Mouse (Mus musculus): ENCODE measurements around the gene Col1a1.

Col1a1 gene

GRCm38 (mm10) chr11:94936045-94936444, at the start of gene Col1a1:
TSS of gene Col1a1 (plus strand) at chr11:94936224.
- DNase-seq, result no peak

GRCm38 (mm10) chr11:94891155-94891554, 44.9 kb upstream of the Col1a1 start:
- DNase-seq, result no peak

GRCm38 (mm10) chr11:94896753-94897376, 39.2 kb upstream of the Col1a1 start:
- no peak for DNase-seq

GRCm38 (mm10) chr11:94901231-94901630, 34.8 kb upstream of the Col1a1 start:
- no peak for DNase-seq

GRCm38 (mm10) chr11:94904306-94904705, 31.7 kb upstream of the Col1a1 start:
- no peak for DNase-seq

- no peak for DNase-seq
Observed at GRCm38 (mm10) chr11:94910971-94911370, 25.1 kb upstream of the Col1a1 start.

- no peak for DNase-seq
Observed at GRCm38 (mm10) chr11:94912568-94912967, 23.5 kb upstream of the Col1a1 start.

- DNase-seq, result peak; percentile 64
Observed at GRCm38 (mm10) chr11:94913302-94914090, 22.5 kb upstream of the Col1a1 start.

- DNase-seq, result no peak
Observed at GRCm38 (mm10) chr11:94915675-94916403, 20.2 kb upstream of the Col1a1 start.

- DNase-seq, result no peak
Observed at GRCm38 (mm10) chr11:94916477-94916876, 19.5 kb upstream of the Col1a1 start.

GRCm38 (mm10) chr11:94917717-94918116, 18.3 kb upstream of the Col1a1 start:
- DNase-seq, result no peak

GRCm38 (mm10) chr11:94920996-94921401, 15.0 kb upstream of the Col1a1 start:
- no peak for DNase-seq

GRCm38 (mm10) chr11:94924977-94925376, 11.0 kb upstream of the Col1a1 start:
- no peak for DNase-seq

GRCm38 (mm10) chr11:94926431-94926830, 9.6 kb upstream of the Col1a1 start:
- DNase-seq, result no peak

- no peak for DNase-seq
Observed at GRCm38 (mm10) chr11:94927771-94928291, 8.2 kb upstream of the Col1a1 start.

GRCm38 (mm10) chr11:94928820-94929219, 7.2 kb upstream of the Col1a1 start:
- no peak for DNase-seq

GRCm38 (mm10) chr11:94929599-94929998, 6.4 kb upstream of the Col1a1 start:
- DNase-seq, result no peak

GRCm38 (mm10) chr11:94930151-94930550, 5.9 kb upstream of the Col1a1 start:
- no peak for DNase-seq

- no peak for DNase-seq
Observed at GRCm38 (mm10) chr11:94933584-94933983, 2.4 kb upstream of the Col1a1 start.

GRCm38 (mm10) chr11:94934526-94934925, 1.5 kb upstream of the Col1a1 start:
- no peak for DNase-seq

GRCm38 (mm10) chr11:94936851-94937295, 849 bp downstream of the Col1a1 start:
- DNase-seq, result peak; percentile 85

- no peak for DNase-seq
Observed at GRCm38 (mm10) chr11:94937335-94937781, 1.3 kb downstream of the Col1a1 start.

- DNase-seq, result no peak
Observed at GRCm38 (mm10) chr11:94937787-94938186, 1.8 kb downstream of the Col1a1 start.

All from cerebellum, adult 11 months (tissue).